Mouse (Mus musculus): ENCODE measurements at regions not wholly inside any gene's neighbourhood (a gene's known extent, or its start where the extent isn't known, plus 50 kb on each side); places are given as distances from the start of the nearest gene placed in this dataset.

GRCm38 (mm10) chr11:113175323-113175722 lies 393.3 kb downstream of the Sox9 start:
- peak; percentile 74 for DNase-seq (ENCODE audit: extremely low read depth)
- peaks cover 5 to 41% of the 10 kb centered on the region in 2 experiments for H3K4me1 ChIP-seq (ENCODE audit: control insufficient read depth in 1 of 2, insufficient read depth in 2 of 2)

GRCm38 (mm10) chr11:113176183-113176582 lies 394.2 kb downstream of the Sox9 start:
- dilution Hi-C loops (cut with MboI; ENCODE audit: extremely low pct_ligation_motif_present, extremely low pct_unique_long_range_greater_than_20kb, low sequenced_read_pairs): no loop called here
- no peak overlapping the region for H3K4me3 ChIP-seq (replicated peaks in 1 of 3; ENCODE audit: low read depth in 2 of 3, low read length in 2 of 3, poor library complexity in 1 of 3)
- peak overlapping the region; percentile 5; the same call in 1 of the 2 replicates for H3K4me2 ChIP-seq (ENCODE audit: insufficient read depth, low read depth, poor library complexity, severe bottlenecking)
- H3K9ac ChIP-seq (ENCODE audit: insufficient read depth, low read depth): no peak overlapping the region
- TF ChIP-seq POLR2AphosphoS2 (IDR thresholded peaks at IDR 0.05; ENCODE audit: low read depth, low read length): no peak
- TF ChIP-seq MYC (IDR thresholded peaks at IDR 0.05; ENCODE audit: low read depth, low read length): peak; percentile 56; the same call in 1 of the 2 replicates
- no peak; the same call in 1 of the 2 replicates for TF ChIP-seq JUND (conservative IDR thresholded peaks at IDR 0.05; ENCODE audit: low read depth, low read length)
- TF ChIP-seq SMC3 (IDR thresholded peaks at IDR 0.05; ENCODE audit: low read depth, low read length): peak; percentile 80
- peak; percentile 62 for TF ChIP-seq ZC3H11A (IDR thresholded peaks at IDR 0.05; ENCODE audit: low read depth, low read length)
- no peak for TF ChIP-seq EP300 (IDR thresholded peaks at IDR 0.05; ENCODE audit: low read length)
- peak; percentile 98 for TF ChIP-seq RAD21 (IDR thresholded peaks at IDR 0.05; ENCODE audit: low read depth, low read length)
- TF ChIP-seq CTCF (conservative IDR thresholded peaks at IDR 0.05 in 1 of 2, IDR thresholded peaks at IDR 0.05 in 1 of 2; ENCODE audit: low read depth in 2 of 2, low read length in 2 of 2): peak; percentile 96 to 98
- 0 out of 2 replicates have a peak, but pooled peaks have one; percentile 54 for TF ChIP-seq MAZ (IDR thresholded peaks at IDR 0.05; ENCODE audit: low read depth, low read length)
- no peaks in the 10 kb centered on the region for H3K79me2 ChIP-seq (replicated peaks; ENCODE audit: control insufficient read depth, extremely low read depth, insufficient read depth, poor library complexity, severe bottlenecking)
- H3K27ac ChIP-seq (ENCODE audit: insufficient read depth, low read depth): no peak overlapping the region
- in situ Hi-C loops (cut with MboI; ENCODE audit: low pct_ligation_motif_present, low pct_unique_long_range_greater_than_20kb, low sequenced_read_pairs): loop anchor here (5.0 to 25.0 kb wide), 5 partner anchors 121 to 636 kb away; no protein-coding TSS in a partner anchor
- no peaks in the 10 kb centered on the region for H3K9me3 ChIP-seq (replicated peaks; ENCODE audit: low read length)
- peaks cover 5 to 33% of the 10 kb centered on the region in 2 experiments for H3K4me1 ChIP-seq (ENCODE audit: control insufficient read depth in 1 of 2, insufficient read depth in 2 of 2)
- no peaks in the 10 kb centered on the region for H3K36me3 ChIP-seq (replicated peaks in 1 of 2; ENCODE audit: control insufficient read depth in 1 of 2, insufficient read depth in 1 of 2, low read length in 1 of 2)
- H3K27me3 ChIP-seq (replicated peaks): no peaks in the 10 kb centered on the region
- peak; percentile 77 for DNase-seq (ENCODE audit: extremely low read depth)

More at GRCm38 (mm10) chr11:113175323-113175722, 393.3 kb downstream of the Sox9 start:
- Histone ChIP-seq H3K9ac (ENCODE audit: insufficient read depth, low read depth) (no peak overlapping the region), H3K4me2 (ENCODE audit: insufficient read depth, low read depth, poor library complexity, severe bottlenecking) (no peak overlapping the region), H3K36me3 (replicated peaks in 1 of 2; ENCODE audit: control insufficient read depth in 1 of 2, insufficient read depth in 1 of 2, low read length in 1 of 2) (peaks cover 0 to 8% of the 10 kb centered on the region in 2 experiments), H3K27me3 (replicated peaks) (no peaks in the 10 kb centered on the region), H3K79me2 (replicated peaks; ENCODE audit: control insufficient read depth, extremely low read depth, insufficient read depth, poor library complexity, severe bottlenecking) (no peaks in the 10 kb centered on the region), H3K9me3 (replicated peaks; ENCODE audit: low read length) (no peaks in the 10 kb centered on the region), H3K27ac (ENCODE audit: insufficient read depth, low read depth) (no peak overlapping the region), H3K4me3 (replicated peaks in 1 of 3; ENCODE audit: low read depth in 2 of 3, low read length in 2 of 3, poor library complexity in 1 of 3) (no peak overlapping the region)
- TF ChIP-seq BHLHE40 (IDR thresholded peaks at IDR 0.05; ENCODE audit: low read depth, low read length) (no peak), ELF1 (IDR thresholded peaks at IDR 0.05; ENCODE audit: low read depth, low read length) (0 out of 2 replicates have a peak, but pooled peaks have one; percentile 19), PAX5 (IDR thresholded peaks at IDR 0.05; ENCODE audit: low read length) (no peak), NELFE (IDR thresholded peaks at IDR 0.05; ENCODE audit: low read depth, low read length) (peak; percentile 31; the same call in 1 of the 2 replicates), POLR2A (IDR thresholded peaks at IDR 0.05; ENCODE audit: low read depth, low read length) (no peak), MAX (IDR thresholded peaks at IDR 0.05; ENCODE audit: low read length) (peak; percentile 63; the same call in 1 of the 2 replicates), MEF2A (IDR thresholded peaks at IDR 0.05; ENCODE audit: borderline replicate concordance, low read depth, low read length) (no peak), EP300 (IDR thresholded peaks at IDR 0.05; ENCODE audit: low read length) (no peak), JUND (conservative IDR thresholded peaks at IDR 0.05; ENCODE audit: low read depth, low read length) (no peak), GABPA (IDR thresholded peaks at IDR 0.05; ENCODE audit: insufficient replicate concordance, low read depth, low read length) (no peak), CTCF (conservative IDR thresholded peaks at IDR 0.05 in 1 of 2, IDR thresholded peaks at IDR 0.05 in 1 of 2; ENCODE audit: low read depth in 2 of 2, low read length in 2 of 2) (peak; percentile 93 to 97), RAD21 (IDR thresholded peaks at IDR 0.05; ENCODE audit: low read depth, low read length) (peak; percentile 92), KAT2A (IDR thresholded peaks at IDR 0.05; ENCODE audit: insufficient replicate concordance, low read length) (no peak), MXI1 (IDR thresholded peaks at IDR 0.05; ENCODE audit: low read depth, low read length) (no peak), JUN (IDR thresholded peaks at IDR 0.05; ENCODE audit: insufficient read depth, low read depth, low read length) (no peak), ZC3H11A (IDR thresholded peaks at IDR 0.05; ENCODE audit: low read depth, low read length) (no peak), TCF12 (IDR thresholded peaks at IDR 0.05; ENCODE audit: low read depth, low read length) (no peak), IRF4 (IDR thresholded peaks at IDR 0.05; ENCODE audit: low read depth, low read length) (peak; percentile 13; the same call in 1 of the 2 replicates), UBTF (IDR thresholded peaks at IDR 0.05; ENCODE audit: low read depth, low read length) (no peak), NRF1 (IDR thresholded peaks at IDR 0.05; ENCODE audit: low read depth, low read length) (no peak), HCFC1 (IDR thresholded peaks at IDR 0.05; ENCODE audit: low read depth, low read length) (no peak), USF2 (conservative IDR thresholded peaks at IDR 0.05; ENCODE audit: low read depth, low read length) (no peak), ETS1 (conservative IDR thresholded peaks at IDR 0.05; ENCODE audit: low read depth, low read length) (no peak), MAZ (IDR thresholded peaks at IDR 0.05; ENCODE audit: low read depth, low read length) (no peak), SIN3A (IDR thresholded peaks at IDR 0.05; ENCODE audit: low read length) (no peak), USF1 (IDR thresholded peaks at IDR 0.05; ENCODE audit: low read depth, low read length) (no peak), SMC3 (IDR thresholded peaks at IDR 0.05; ENCODE audit: low read depth, low read length) (peak; percentile 75), ZMIZ1 (IDR thresholded peaks at IDR 0.05; ENCODE audit: low read depth, low read length) (no peak), MYC (IDR thresholded peaks at IDR 0.05; ENCODE audit: low read depth, low read length) (0 out of 2 replicates have a peak, but pooled peaks have one; percentile 45), POLR2AphosphoS2 (IDR thresholded peaks at IDR 0.05; ENCODE audit: low read depth, low read length) (no peak), ZNF384 (IDR thresholded peaks at IDR 0.05; ENCODE audit: low read depth, low read length) (no peak), CHD1 (IDR thresholded peaks at IDR 0.05; ENCODE audit: low read depth, low read length) (no peak), TBP (conservative IDR thresholded peaks at IDR 0.05; ENCODE audit: low read depth, low read length) (no peak), MAFK (IDR thresholded peaks at IDR 0.05; ENCODE audit: insufficient replicate concordance, low read length) (no peak), E2F4 (IDR thresholded peaks at IDR 0.05; ENCODE audit: insufficient replicate concordance, low read depth, low read length) (no peak), CHD2 (IDR thresholded peaks at IDR 0.05; ENCODE audit: low read length) (no peak), RCOR1 (conservative IDR thresholded peaks at IDR 0.05; ENCODE audit: low read depth, low read length) (no peak), ZKSCAN1 (IDR thresholded peaks at IDR 0.05; ENCODE audit: borderline replicate concordance, low read depth, low read length) (no peak)
- dilution Hi-C loops (cut with MboI; ENCODE audit: extremely low pct_ligation_motif_present, extremely low pct_unique_long_range_greater_than_20kb, low sequenced_read_pairs): no loop called here
- in situ Hi-C loops (cut with MboI; ENCODE audit: low pct_ligation_motif_present, low pct_unique_long_range_greater_than_20kb, low sequenced_read_pairs): loop anchor here (5.0 to 25.0 kb wide), 5 partner anchors 122 to 637 kb away; no protein-coding TSS in a partner anchor
